Mouse (Mus musculus): ENCODE measurements around the gene Rhog. TPM values are rescaled to one million over a fixed set of nuclear protein-coding genes. Genes with fewer than 3 reads are reported as not detected.

Rhog gene
- polyA plus RNA-seq, 1 experiment from 2014 or later = 15.1 TPM

GRCm38 (mm10) chr7:102204296-102204857 lies 51.5 kb downstream of the Rhog start:
- H3K27me3 ChIP-seq (replicated peaks) = no peaks in the 10 kb centered on the region
- H3K9me3 ChIP-seq = no peaks in the 10 kb centered on the region
- no peak overlapping the region for H3K27ac ChIP-seq
- no peak overlapping the region for H3K4me2 ChIP-seq
- H3K36me3 ChIP-seq (replicated peaks) = no peaks in the 10 kb centered on the region
- no peak for ATAC-seq (replicated peaks)
- H3K9ac ChIP-seq = no peak overlapping the region
- no peak overlapping the region for H3K4me3 ChIP-seq
- 86% methylated on average over 3 of the region's 3 CpGs for WGBS
- peaks cover 22% of the 10 kb centered on the region for H3K4me1 ChIP-seq

DNA sequence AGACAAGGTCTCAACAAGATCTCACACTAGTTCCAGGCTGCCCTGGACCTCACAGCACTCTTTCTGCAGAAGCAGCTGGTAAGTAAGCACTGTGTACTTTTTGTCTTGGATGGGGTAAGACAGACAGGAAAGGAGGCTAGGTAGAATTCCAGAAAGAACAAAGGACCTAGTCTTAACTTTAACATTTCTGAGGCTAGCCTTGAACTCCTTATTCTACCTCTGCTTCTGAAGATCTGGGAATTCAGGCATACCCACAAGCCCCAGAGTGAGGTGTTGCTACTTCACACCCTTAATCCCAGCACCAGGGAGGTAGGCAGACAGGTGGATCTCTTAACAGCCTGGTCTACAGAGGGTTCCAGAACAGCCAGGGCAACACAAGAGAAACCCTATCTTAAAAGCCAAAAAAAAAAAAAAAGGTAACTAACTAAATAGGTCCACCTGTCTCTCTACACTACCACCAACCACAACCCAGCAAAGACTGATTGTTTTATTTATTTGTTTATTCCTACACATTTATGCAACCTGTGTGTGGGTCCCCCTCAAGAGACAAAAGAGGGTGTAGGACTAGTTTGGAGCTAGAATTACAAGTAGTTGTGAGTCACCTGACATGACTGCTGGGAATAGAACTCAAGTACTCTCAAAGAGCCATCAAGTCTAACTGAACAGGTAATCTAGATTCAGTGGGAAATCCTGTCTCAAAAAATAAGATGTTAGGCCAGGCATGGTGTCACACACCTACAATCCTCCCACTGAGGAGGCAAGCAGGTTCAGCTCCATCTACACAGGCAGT lies 54.7 kb downstream of the Rhog start:
- no peaks in the 10 kb centered on the region for H3K9me3 ChIP-seq
- H3K4me2 ChIP-seq = no peak overlapping the region
- ATAC-seq (replicated peaks) = no peak
- H3K27ac ChIP-seq = no peak overlapping the region
- H3K27me3 ChIP-seq (replicated peaks) = no peaks in the 10 kb centered on the region
- H3K4me3 ChIP-seq = no peak overlapping the region
- H3K4me1 ChIP-seq = no peaks in the 10 kb centered on the region
- H3K36me3 ChIP-seq (replicated peaks) = no peaks in the 10 kb centered on the region
- no peak overlapping the region for H3K9ac ChIP-seq

DNA sequence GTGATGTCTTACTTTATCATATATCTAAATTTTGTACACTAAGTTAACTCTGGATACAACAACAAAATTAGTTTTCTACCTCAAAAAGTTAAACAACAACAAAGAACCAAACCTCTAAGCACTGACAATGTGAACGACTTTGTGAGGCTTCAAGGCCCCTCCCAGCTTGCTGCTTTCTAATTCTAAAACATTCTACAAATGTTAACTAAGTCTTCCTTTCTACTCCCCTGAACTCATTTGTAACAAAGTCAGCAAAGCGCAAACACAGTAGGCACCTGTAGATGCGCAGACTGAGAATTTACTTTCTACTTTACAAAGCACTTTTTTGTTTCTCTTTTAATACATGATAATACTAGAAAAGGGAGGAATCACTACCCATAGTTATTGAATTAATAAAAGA lies 55.3 kb downstream of the Rhog start:
- no peak overlapping the region for H3K27ac ChIP-seq
- H3K4me3 ChIP-seq = no peak overlapping the region
- WGBS = 88% methylated on average over 3 of the region's 3 CpGs

DNA sequence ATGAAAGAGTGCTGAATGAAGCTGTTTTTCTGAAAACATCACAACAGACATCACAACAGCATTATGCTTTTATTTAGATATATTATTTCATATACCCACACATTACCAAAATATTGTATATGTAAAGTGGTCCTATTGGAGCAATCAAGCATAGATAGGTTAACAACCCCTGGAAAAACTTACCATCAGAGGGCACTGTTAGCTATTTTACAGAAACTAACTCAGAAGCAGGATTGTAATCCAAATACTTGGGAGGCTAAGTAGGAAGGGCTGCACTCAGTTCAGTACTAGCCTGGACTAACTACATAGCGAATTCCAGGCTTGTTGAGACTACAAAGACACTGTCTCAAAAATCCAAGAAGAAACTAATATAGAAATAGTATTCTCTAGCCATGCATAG lies 63.5 kb downstream of the Rhog start:
- H3K27me3 ChIP-seq (replicated peaks) = no peaks in the 10 kb centered on the region
- WGBS = 96% methylated on average over 1 of the region's 1 CpGs
- no peak overlapping the region for H3K27ac ChIP-seq
- peaks cover 42% of the 10 kb centered on the region; the same call in 1 of the 2 replicates for H3K36me3 ChIP-seq (replicated peaks)
- H3K4me2 ChIP-seq = no peak overlapping the region
- H3K9me3 ChIP-seq = no peaks in the 10 kb centered on the region
- no peak for ATAC-seq (replicated peaks)
- no peak overlapping the region for H3K4me3 ChIP-seq
- H3K4me1 ChIP-seq = no peaks in the 10 kb centered on the region
- H3K9ac ChIP-seq = no peak overlapping the region

More for the DNA sequence above, 55.3 kb downstream of the Rhog start:
- no peaks in the 10 kb centered on the region for H3K36me3 ChIP-seq (replicated peaks)
- no peaks in the 10 kb centered on the region for H3K27me3 ChIP-seq (replicated peaks)
- H3K9me3 ChIP-seq = no peaks in the 10 kb centered on the region
- no peak overlapping the region for H3K9ac ChIP-seq
- H3K4me2 ChIP-seq = no peak overlapping the region
- no peaks in the 10 kb centered on the region for H3K4me1 ChIP-seq
- ATAC-seq (replicated peaks) = no peak

Other genes with a start within 250 kb of the Rhog start
- 4.6 and 6.3 TPM in 2 replicates for gene Il18bp, start 237.4 kb downstream of the Rhog start, polyA plus RNA-seq (2015; fragmentation: Nextera tagmentation; extraction: Ambion mirVana)
- gene Rnf121, start 190.6 kb downstream of the Rhog start, polyA plus RNA-seq (2015; fragmentation: Nextera tagmentation; extraction: Ambion mirVana) = 33.7 and 34.2 TPM in 2 replicates
- gene Xndc1, start 190.5 kb downstream of the Rhog start, polyA plus RNA-seq (2015; fragmentation: Nextera tagmentation; extraction: Ambion mirVana) = 29.6 and 29.8 TPM in 2 replicates
- 1.00 and 1.3 TPM in 2 replicates for gene Xntrpc, start 190.3 kb downstream of the Rhog start, polyA plus RNA-seq (2015; fragmentation: Nextera tagmentation; extraction: Ambion mirVana)
- gene Trpc2, start 172.9 kb downstream of the Rhog start, polyA plus RNA-seq (2015; fragmentation: Nextera tagmentation; extraction: Ambion mirVana) = not detected in 2 replicates
- gene Art1, start 154.3 kb downstream of the Rhog start, polyA plus RNA-seq (2015; fragmentation: Nextera tagmentation; extraction: Ambion mirVana) = 0.36 and 0.37 TPM in 2 replicates
- gene Art5, start 146.6 kb downstream of the Rhog start, polyA plus RNA-seq (2015; fragmentation: Nextera tagmentation; extraction: Ambion mirVana) = 0.34 and 0.65 TPM in 2 replicates
- gene Chrna10, start 139.2 kb downstream of the Rhog start, polyA plus RNA-seq (2015; fragmentation: Nextera tagmentation; extraction: Ambion mirVana) = not detected in 2 replicates
- gene Nup98, start 45.9 kb downstream of the Rhog start, polyA plus RNA-seq (2015; fragmentation: Nextera tagmentation; extraction: Ambion mirVana) = 19.6 and 21.5 TPM in 2 replicates
- 59.2 and 59.5 TPM in 2 replicates for gene Pgap2, start 45.8 kb downstream of the Rhog start, polyA plus RNA-seq (2015; fragmentation: Nextera tagmentation; extraction: Ambion mirVana)
- gene Stim1, start 11.8 kb upstream of the Rhog start, polyA plus RNA-seq (2015; fragmentation: Nextera tagmentation; extraction: Ambion mirVana) = 12.6 and 13.1 TPM in 2 replicates
- gene Rrm1, start 185.6 kb upstream of the Rhog start, polyA plus RNA-seq (2015; fragmentation: Nextera tagmentation; extraction: Ambion mirVana) = 44.7 and 48.9 TPM in 2 replicates
- 0.60 and 0.93 TPM in 2 replicates for gene Olfr543, start 225.6 kb upstream of the Rhog start, polyA plus RNA-seq (2015; fragmentation: Nextera tagmentation; extraction: Ambion mirVana)
- gene Olfr544, start 232.3 kb upstream of the Rhog start, polyA plus RNA-seq (2015; fragmentation: Nextera tagmentation; extraction: Ambion mirVana) = 0.09 and 0.11 TPM in 2 replicates
- gene Olfr545, start 243.5 kb upstream of the Rhog start, polyA plus RNA-seq (2015; fragmentation: Nextera tagmentation; extraction: Ambion mirVana) = 0.30 and 0.38 TPM in 2 replicates

Measured in midbrain, embryonic 15.5 days (tissue).